Mouse (Mus musculus): ENCODE results near the gene Cyp27b1. TPM values are rescaled to one million over a fixed set of nuclear protein-coding genes. Genes with fewer than 3 reads are reported as not detected.

The Cyp27b1 gene
- polyA plus RNA-seq (2012; rRNA removed), result 0.32 and 0.38 TPM in 2 replicates

DNA sequence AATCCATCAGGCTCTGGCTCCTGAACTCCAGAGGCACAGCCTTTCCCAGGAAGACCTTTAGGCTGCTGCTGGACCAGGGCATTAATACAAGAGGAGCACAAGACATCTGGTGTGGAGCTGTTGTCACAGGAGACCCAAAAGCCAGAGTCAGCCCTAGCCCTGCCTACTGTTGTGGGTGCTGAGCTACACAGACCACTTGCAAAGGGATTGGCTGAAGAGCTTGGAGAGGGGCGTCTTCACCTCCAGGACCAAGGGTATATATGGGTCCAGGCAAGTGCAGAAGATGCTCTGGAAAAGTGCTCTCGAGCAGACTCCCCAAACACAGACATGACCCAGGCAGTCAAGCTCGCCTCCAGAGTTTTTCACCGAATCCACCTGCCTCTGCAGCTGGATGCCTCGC is at the start of gene Cyp27b1:
Gene Cyp27b1 (plus strand): TSS at position 297 of the 400 bp plus-strand sequence.
- peak within 1 kb of the TSS; percentile 10; the same call in 1 of the 2 replicates for H3K4me3 ChIP-seq (ENCODE audit: control insufficient read depth, insufficient read depth, low read length)
- peaks cover 24% of the 10 kb centered on the region for H3K4me1 ChIP-seq (replicated peaks; ENCODE audit: control insufficient read depth, insufficient read depth, low read length)
- peaks cover 18% of the 10 kb centered on the region for H3K27me3 ChIP-seq (ENCODE audit: control insufficient read depth, insufficient read depth, low read length)
- 65% methylated on average over 5 of the region's 5 CpGs for WGBS
- H3K36me3 ChIP-seq (ENCODE audit: control insufficient read depth, insufficient read depth, low read length), result no peaks in the 10 kb centered on the region
- TF ChIP-seq CTCF (IDR thresholded peaks at IDR 0.05; ENCODE audit: borderline replicate concordance, control insufficient read depth, extremely low read depth, insufficient read depth, low read length, poor library complexity) (no peak), POLR2A (IDR thresholded peaks at IDR 0.05; ENCODE audit: control insufficient read depth, extremely low read depth, insufficient read depth, low read length, poor library complexity) (no peak)
- DNase-seq, result no peak
- H3K27ac ChIP-seq (ENCODE audit: control insufficient read depth, insufficient read depth, low read length), result no peak within 1 kb of the TSS

GRCm38 (mm10) chr10:127000529-127000928 is 47.5 kb upstream of the Cyp27b1 start, which contains the start of gene Avil:
TSS of gene Avil (plus strand) at chr10:127000709.
- 95% methylated on average over 5 of the region's 5 CpGs for WGBS
- no peaks in the 10 kb centered on the region for H3K27me3 ChIP-seq (ENCODE audit: control insufficient read depth, insufficient read depth, low read length)
- no peak within 1 kb of the TSS for H3K27ac ChIP-seq (ENCODE audit: control insufficient read depth, insufficient read depth, low read length)
- DNase-seq, result no peak
- H3K36me3 ChIP-seq (ENCODE audit: control insufficient read depth, insufficient read depth, low read length), result peaks cover 19% of the 10 kb centered on the region
- TF ChIP-seq POLR2A (IDR thresholded peaks at IDR 0.05; ENCODE audit: control insufficient read depth, extremely low read depth, insufficient read depth, low read length, poor library complexity) (no peak), CTCF (IDR thresholded peaks at IDR 0.05; ENCODE audit: borderline replicate concordance, control insufficient read depth, extremely low read depth, insufficient read depth, low read length, poor library complexity) (no peak)
- no peaks in the 10 kb centered on the region for H3K4me1 ChIP-seq (replicated peaks; ENCODE audit: control insufficient read depth, insufficient read depth, low read length)
- H3K4me3 ChIP-seq (ENCODE audit: control insufficient read depth, insufficient read depth, low read length), result no peak within 1 kb of the TSS

- Histone ChIP-seq H3K4me3 (ENCODE audit: control insufficient read depth, insufficient read depth, low read length) (no peak overlapping the region), H3K27ac (ENCODE audit: control insufficient read depth, insufficient read depth, low read length) (no peak overlapping the region), H3K27me3 (ENCODE audit: control insufficient read depth, insufficient read depth, low read length) (no peaks in the 10 kb centered on the region), H3K36me3 (ENCODE audit: control insufficient read depth, insufficient read depth, low read length) (peaks cover 13% of the 10 kb centered on the region), H3K4me1 (replicated peaks; ENCODE audit: control insufficient read depth, insufficient read depth, low read length) (no peaks in the 10 kb centered on the region)
- no peak for DNase-seq
- WGBS, result 78% methylated on average over 9 of the region's 9 CpGs
- no peak for TF ChIP-seq CTCF (IDR thresholded peaks at IDR 0.05; ENCODE audit: borderline replicate concordance, control insufficient read depth, extremely low read depth, insufficient read depth, low read length, poor library complexity)
- no peak for TF ChIP-seq POLR2A (IDR thresholded peaks at IDR 0.05; ENCODE audit: control insufficient read depth, extremely low read depth, insufficient read depth, low read length, poor library complexity)
These were observed 46.8 kb upstream of the Cyp27b1 start for GRCm38 (mm10) chr10:127001297-127001696.

- no peak for DNase-seq
- no peaks in the 10 kb centered on the region for H3K27me3 ChIP-seq (ENCODE audit: control insufficient read depth, insufficient read depth, low read length)
- H3K4me3 ChIP-seq (ENCODE audit: control insufficient read depth, insufficient read depth, low read length), result no peak overlapping the region
- peaks cover 13% of the 10 kb centered on the region for H3K36me3 ChIP-seq (ENCODE audit: control insufficient read depth, insufficient read depth, low read length)
- 79% methylated on average over 1 of the region's 1 CpGs for WGBS
- no peak overlapping the region for H3K27ac ChIP-seq (ENCODE audit: control insufficient read depth, insufficient read depth, low read length)
- no peaks in the 10 kb centered on the region for H3K4me1 ChIP-seq (replicated peaks; ENCODE audit: control insufficient read depth, insufficient read depth, low read length)
- TF ChIP-seq POLR2A (IDR thresholded peaks at IDR 0.05; ENCODE audit: control insufficient read depth, extremely low read depth, insufficient read depth, low read length, poor library complexity), result no peak
- TF ChIP-seq CTCF (IDR thresholded peaks at IDR 0.05; ENCODE audit: borderline replicate concordance, control insufficient read depth, extremely low read depth, insufficient read depth, low read length, poor library complexity), result no peak
These were observed 46.0 kb upstream of the Cyp27b1 start for GRCm38 (mm10) chr10:127002056-127002455.

DNA sequence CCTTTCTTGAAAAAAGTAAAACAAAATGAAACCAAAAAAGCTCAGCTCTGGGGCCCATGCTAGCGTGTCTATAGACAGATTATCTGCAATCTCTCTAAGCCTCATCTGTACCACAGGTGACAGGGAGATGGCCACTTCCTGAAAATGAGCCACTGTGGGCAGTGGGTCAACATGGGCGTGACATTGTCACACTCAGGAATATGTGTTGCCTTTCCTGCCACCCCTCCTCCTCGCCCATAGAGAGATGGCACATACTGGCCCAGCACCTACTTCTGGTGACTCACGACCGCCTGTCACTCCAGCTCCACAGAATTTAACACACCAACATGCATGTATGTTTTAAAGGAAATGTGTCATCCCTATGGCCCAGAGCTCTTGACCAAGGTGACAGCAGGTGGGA is 45.3 kb upstream of the Cyp27b1 start:
- TF ChIP-seq POLR2A (IDR thresholded peaks at IDR 0.05; ENCODE audit: control insufficient read depth, extremely low read depth, insufficient read depth, low read length, poor library complexity), result no peak
- TF ChIP-seq CTCF (IDR thresholded peaks at IDR 0.05; ENCODE audit: borderline replicate concordance, control insufficient read depth, extremely low read depth, insufficient read depth, low read length, poor library complexity), result no peak
- WGBS, result 82% methylated on average over 5 of the region's 5 CpGs
- Histone ChIP-seq H3K4me1 (replicated peaks; ENCODE audit: control insufficient read depth, insufficient read depth, low read length) (no peaks in the 10 kb centered on the region), H3K27me3 (ENCODE audit: control insufficient read depth, insufficient read depth, low read length) (no peaks in the 10 kb centered on the region), H3K36me3 (ENCODE audit: control insufficient read depth, insufficient read depth, low read length) (peaks cover 6% of the 10 kb centered on the region), H3K27ac (ENCODE audit: control insufficient read depth, insufficient read depth, low read length) (no peak overlapping the region), H3K4me3 (ENCODE audit: control insufficient read depth, insufficient read depth, low read length) (no peak overlapping the region)
- DNase-seq, result no peak

GRCm38 (mm10) chr10:127003334-127003733 is 44.7 kb upstream of the Cyp27b1 start:
- no peak overlapping the region for H3K4me3 ChIP-seq (ENCODE audit: control insufficient read depth, insufficient read depth, low read length)
- H3K4me1 ChIP-seq (replicated peaks; ENCODE audit: control insufficient read depth, insufficient read depth, low read length), result no peaks in the 10 kb centered on the region
- 93% methylated on average over 8 of the region's 8 CpGs for WGBS
- no peak for DNase-seq
- H3K27ac ChIP-seq (ENCODE audit: control insufficient read depth, insufficient read depth, low read length), result no peak overlapping the region
- H3K36me3 ChIP-seq (ENCODE audit: control insufficient read depth, insufficient read depth, low read length), result peaks cover under 1% of the 10 kb centered on the region
- TF ChIP-seq CTCF (IDR thresholded peaks at IDR 0.05; ENCODE audit: borderline replicate concordance, control insufficient read depth, extremely low read depth, insufficient read depth, low read length, poor library complexity) (no peak), POLR2A (IDR thresholded peaks at IDR 0.05; ENCODE audit: control insufficient read depth, extremely low read depth, insufficient read depth, low read length, poor library complexity) (no peak)
- no peaks in the 10 kb centered on the region for H3K27me3 ChIP-seq (ENCODE audit: control insufficient read depth, insufficient read depth, low read length)

- no peak overlapping the region for H3K27ac ChIP-seq (ENCODE audit: control insufficient read depth, insufficient read depth, low read length)
- H3K27me3 ChIP-seq (ENCODE audit: control insufficient read depth, insufficient read depth, low read length), result no peaks in the 10 kb centered on the region
- no peak for DNase-seq
- TF ChIP-seq POLR2A (IDR thresholded peaks at IDR 0.05; ENCODE audit: control insufficient read depth, extremely low read depth, insufficient read depth, low read length, poor library complexity), result no peak
- no peak for TF ChIP-seq CTCF (IDR thresholded peaks at IDR 0.05; ENCODE audit: borderline replicate concordance, control insufficient read depth, extremely low read depth, insufficient read depth, low read length, poor library complexity)
- H3K36me3 ChIP-seq (ENCODE audit: control insufficient read depth, insufficient read depth, low read length), result no peaks in the 10 kb centered on the region
- H3K4me3 ChIP-seq (ENCODE audit: control insufficient read depth, insufficient read depth, low read length), result no peak overlapping the region
- 81% methylated on average over 7 of the region's 7 CpGs for WGBS
- H3K4me1 ChIP-seq (replicated peaks; ENCODE audit: control insufficient read depth, insufficient read depth, low read length), result no peaks in the 10 kb centered on the region
These were observed 44.2 kb upstream of the Cyp27b1 start for GRCm38 (mm10) chr10:127003806-127004205.

Measured in thymus, adult 2 months (tissue).